Mouse (Mus musculus) heart, embryonic 14.5 days (tissue): ENCODE data around the gene Hivep2. TPM values are rescaled to one million over a fixed set of nuclear protein-coding genes. Genes with fewer than 3 reads are reported as not detected.

Experiments
- ATAC-seq: fragments of 200-750 bp; cut with Nextera tagmentation; 2 replicates; pipeline ENCODE4 v1.8.0; 2017; ENCODE audit warnings: low read depth, moderate TSS enrichment; ENCODE audit not compliant: insufficient number of reproducible peaks, insufficient read depth, low FRiP score
- H3K27ac ChIP-seq, 2 experiments: fragments of 200-500 bp in 1 of 2; fragments of 300-500 bp in 1 of 2; sonication (generic) in 1 of 2; replicated peaks in 1 of 2; 2 replicates each; pipeline ENCODE4 v1.5.1; 2012 to 2014; ENCODE audit warnings: low read depth in 2 of 2, low read length in 2 of 2, control low read depth in 1 of 2, mild to moderate bottlenecking in 1 of 2, mixed read lengths in 1 of 2; ENCODE audit not compliant: control insufficient read depth in 1 of 2, insufficient read depth in 1 of 2
- H3K27me3 ChIP-seq: fragments of 300-500 bp; sonication (generic); 2 replicates; pipeline ENCODE4 v1.6.1; 2014; ENCODE audit warnings: mild to moderate bottlenecking, low read length, control low read depth; ENCODE audit not compliant: control insufficient read depth, insufficient read depth
- H3K36me3 ChIP-seq: fragments of 300-500 bp; sonication (generic); 2 replicates; pipeline ENCODE4 v1.6.1; 2014; ENCODE audit warnings: mild to moderate bottlenecking, control low read depth, low read length, mixed read lengths; ENCODE audit not compliant: control insufficient read depth, insufficient read depth
- H3K4me1 ChIP-seq, 2 experiments: fragments of 200-500 bp in 1 of 2; fragments of 300-500 bp in 1 of 2; sonication (generic) in 1 of 2; 2 replicates each; pipeline ENCODE4 v1.6.1; 2012 to 2014; ENCODE audit warnings: low read length in 2 of 2, control low read depth in 1 of 2, mixed read lengths in 1 of 2; ENCODE audit not compliant: control insufficient read depth in 2 of 2, insufficient read depth in 2 of 2
- H3K4me2 ChIP-seq: fragments of 300-500 bp; sonication (generic); 2 replicates; pipeline ENCODE4 v1.6.1; 2014; ENCODE audit warnings: mild to moderate bottlenecking, low read length
- H3K4me3 ChIP-seq, 2 experiments: fragments of 200-500 bp in 1 of 2; fragments of 300-500 bp in 1 of 2; sonication (generic) in 1 of 2; 2 replicates each; pipeline ENCODE4 v1.5.1; 2012 to 2014; ENCODE audit warnings: low read length in 2 of 2, mild to moderate bottlenecking in 2 of 2, control low read depth in 1 of 2, low read depth in 1 of 2, moderate library complexity in 1 of 2; ENCODE audit not compliant: control insufficient read depth in 1 of 2, insufficient read depth in 1 of 2
- H3K9ac ChIP-seq: fragments of 300-500 bp; sonication (generic); 2 replicates; pipeline ENCODE4 v1.6.1; 2014; ENCODE audit warnings: mild to moderate bottlenecking, low read length
- H3K9me3 ChIP-seq: fragments of 300-500 bp; sonication (generic); 2 replicates; pipeline ENCODE4 v1.6.1; 2016; ENCODE audit warnings: low read length, control low read depth; ENCODE audit not compliant: control insufficient read depth
- WGBS: fragments of 180-500 bp; shearing (Covaris S2); extraction: QIAGEN DNeasy Blood & Tissue Kit; methylation state at CpG from one replicate; pipeline ENCODE4 v1.1.7; 2014; 5-methylcytosine and 5-hydroxymethylcytosine counted together
- polyA plus RNA-seq: library from polyadenylated mRNA; unstranded; fragments of >200 nt; fragmentation: Nextera tagmentation; extraction: Ambion mirVana; gene quantifications from 2 replicates; pipeline ENCODE4 v1.2.1, GENCODE M21; 2014

The Hivep2 gene
- polyA plus RNA-seq, 1 experiment from 2014 or later, result 9.9 TPM

GRCm38 (mm10) chr10:14130270-14130669, 164.4 kb downstream of the Hivep2 start:
- H3K27me3 ChIP-seq, result no peaks in the 10 kb centered on the region
- no peak overlapping the region for H3K27ac ChIP-seq
- peaks cover 66% of the 10 kb centered on the region for H3K36me3 ChIP-seq
- WGBS, result 84% methylated on average over 8 of the region's 8 CpGs
- no peaks in the 10 kb centered on the region for H3K4me1 ChIP-seq
- no peak overlapping the region for H3K9ac ChIP-seq
- no peaks in the 10 kb centered on the region for H3K9me3 ChIP-seq
- no peak for ATAC-seq
- no peak overlapping the region for H3K4me3 ChIP-seq
- no peak overlapping the region for H3K4me2 ChIP-seq

- 92% methylated on average over 13 of the region's 13 CpGs for WGBS
- Histone ChIP-seq H3K27me3 (no peaks in the 10 kb centered on the region), H3K4me1 (no peaks in the 10 kb centered on the region), H3K9me3 (no peaks in the 10 kb centered on the region), H3K27ac (no peak overlapping the region), H3K4me2 (no peak overlapping the region), H3K36me3 (peaks cover 74% of the 10 kb centered on the region), H3K9ac (no peak overlapping the region), H3K4me3 (no peak overlapping the region)
- ATAC-seq, result no peak
Observed at GRCm38 (mm10) chr10:14131307-14131706, 165.4 kb downstream of the Hivep2 start.

GRCm38 (mm10) chr10:14132061-14132460, 166.2 kb downstream of the Hivep2 start:
- no peak for ATAC-seq

GRCm38 (mm10) chr10:14132937-14133336, 167.1 kb downstream of the Hivep2 start:
- no peak overlapping the region for H3K4me3 ChIP-seq
- H3K4me2 ChIP-seq, result no peak overlapping the region
- no peaks in the 10 kb centered on the region for H3K4me1 ChIP-seq
- H3K27me3 ChIP-seq, result no peaks in the 10 kb centered on the region
- H3K9ac ChIP-seq, result no peak overlapping the region
- peaks cover 69% of the 10 kb centered on the region for H3K36me3 ChIP-seq
- no peak for ATAC-seq
- H3K9me3 ChIP-seq, result no peaks in the 10 kb centered on the region
- no peak overlapping the region for H3K27ac ChIP-seq

More at GRCm38 (mm10) chr10:14132061-14132460, 166.2 kb downstream of the Hivep2 start:
- WGBS, result 90% methylated on average over 17 of the region's 17 CpGs
- no peak overlapping the region for H3K4me2 ChIP-seq
- no peak overlapping the region for H3K9ac ChIP-seq
- no peaks in the 10 kb centered on the region for H3K4me1 ChIP-seq
- H3K4me3 ChIP-seq, result no peak overlapping the region
- H3K27me3 ChIP-seq, result no peaks in the 10 kb centered on the region
- H3K36me3 ChIP-seq, result peaks cover 78% of the 10 kb centered on the region
- H3K27ac ChIP-seq, result no peak overlapping the region
- no peaks in the 10 kb centered on the region for H3K9me3 ChIP-seq

- Histone ChIP-seq H3K4me1 (no peaks in the 10 kb centered on the region), H3K27ac (no peak overlapping the region), H3K27me3 (no peaks in the 10 kb centered on the region), H3K36me3 (peaks cover 61% of the 10 kb centered on the region), H3K4me3 (no peak overlapping the region), H3K9me3 (no peaks in the 10 kb centered on the region), H3K9ac (no peak overlapping the region), H3K4me2 (no peak overlapping the region)
- WGBS, result 86% methylated on average over 3 of the region's 3 CpGs
- ATAC-seq, result no peak
Observed at GRCm38 (mm10) chr10:14138663-14139062, 172.8 kb downstream of the Hivep2 start.

- WGBS, result 79% methylated on average over 3 of the region's 3 CpGs
- no peaks in the 10 kb centered on the region for H3K4me1 ChIP-seq
- H3K27me3 ChIP-seq, result no peaks in the 10 kb centered on the region
- no peaks in the 10 kb centered on the region for H3K9me3 ChIP-seq
- no peak overlapping the region for H3K27ac ChIP-seq
- no peak overlapping the region for H3K4me3 ChIP-seq
- H3K36me3 ChIP-seq, result peaks cover 63% of the 10 kb centered on the region
- H3K4me2 ChIP-seq, result no peak overlapping the region
- ATAC-seq, result no peak
- H3K9ac ChIP-seq, result no peak overlapping the region
Observed at GRCm38 (mm10) chr10:14144840-14145239, 179.0 kb downstream of the Hivep2 start.

- H3K4me2 ChIP-seq, result no peak overlapping the region
- no peak overlapping the region for H3K4me3 ChIP-seq
- no peak for ATAC-seq
- H3K36me3 ChIP-seq, result no peaks in the 10 kb centered on the region
- no peaks in the 10 kb centered on the region for H3K27me3 ChIP-seq
- no peaks in the 10 kb centered on the region for H3K9me3 ChIP-seq
- 51% methylated on average over 7 of the region's 7 CpGs for WGBS
- H3K9ac ChIP-seq, result no peak overlapping the region
- peaks cover 2 to 4% of the 10 kb centered on the region in 2 experiments; a peak in 1 of 4 replicates for H3K4me1 ChIP-seq
- H3K27ac ChIP-seq, result no peak overlapping the region
Observed at GRCm38 (mm10) chr10:14164829-14165228, 199.0 kb downstream of the Hivep2 start.

GRCm38 (mm10) chr10:14168197-14168844, 202.4 kb downstream of the Hivep2 start:
- Histone ChIP-seq H3K4me3 (no peak overlapping the region), H3K27me3 (no peaks in the 10 kb centered on the region), H3K36me3 (no peaks in the 10 kb centered on the region), H3K9me3 (no peaks in the 10 kb centered on the region), H3K9ac (no peak overlapping the region), H3K27ac (0 out of 4 replicates have a peak overlapping the region, but pooled peaks have one; percentile 10 to 12), H3K4me2 (no peak overlapping the region), H3K4me1 (peaks cover 2 to 4% of the 10 kb centered on the region in 2 experiments; a peak in 1 of 4 replicates)
- no peak; the same call in 1 of the 2 replicates for ATAC-seq
- WGBS, result 21% methylated on average over 6 of the region's 6 CpGs
